Mouse (Mus musculus) hindbrain, embryonic 16.5 days (tissue): ENCODE data around the gene Ybey. TPM values are rescaled to one million over a fixed set of nuclear protein-coding genes. Genes with fewer than 3 reads are reported as not detected.

Source experiments
- ATAC-seq: fragments of 200-750 bp; cut with Nextera tagmentation; 2 replicates; pipeline ENCODE4 v1.8.0; 2017; ENCODE audit warnings: moderate TSS enrichment, moderate library complexity
- H3K27ac ChIP-seq: fragments of 300-500 bp; sonication (generic); 2 replicates; pipeline ENCODE4 v1.5.1; 2014; ENCODE audit warnings: low read depth, mild to moderate bottlenecking, control low read depth, low read length, moderate library complexity
- H3K27me3 ChIP-seq: fragments of 300-500 bp; sonication (generic); replicated peaks from 2 replicates; pipeline ENCODE4 v1.6.1; 2014; ENCODE audit warnings: low read length; ENCODE audit not compliant: control insufficient read depth, insufficient read depth
- H3K36me3 ChIP-seq: fragments of 300-500 bp; sonication (generic); 2 replicates; pipeline ENCODE4 v1.6.1; 2014; ENCODE audit warnings: mild to moderate bottlenecking, low read length, moderate library complexity, mixed read lengths; ENCODE audit not compliant: control insufficient read depth, insufficient read depth
- H3K4me1 ChIP-seq: fragments of 300-500 bp; sonication (generic); 2 replicates; pipeline ENCODE4 v1.6.1; 2014; ENCODE audit warnings: low read depth, low read length; ENCODE audit not compliant: control insufficient read depth, insufficient read depth
- H3K4me2 ChIP-seq: fragments of 300-500 bp; sonication (generic); 2 replicates; pipeline ENCODE4 v1.6.1; 2014; ENCODE audit warnings: mild to moderate bottlenecking, low read length, control low read depth, moderate library complexity
- H3K4me3 ChIP-seq: fragments of 300-500 bp; sonication (generic); 2 replicates; pipeline ENCODE4 v1.5.1; 2014; ENCODE audit warnings: mild to moderate bottlenecking, low read length, control low read depth, moderate library complexity
- H3K9ac ChIP-seq: fragments of 300-500 bp; sonication (generic); 2 replicates; pipeline ENCODE4 v1.6.1; 2014; ENCODE audit warnings: low read depth, mild to moderate bottlenecking, control low read depth, low read length, moderate library complexity
- H3K9me3 ChIP-seq: fragments of 300-500 bp; sonication (generic); 2 replicates; pipeline ENCODE4 v1.6.1; 2014; ENCODE audit warnings: mild to moderate bottlenecking, low read length, moderate library complexity; ENCODE audit not compliant: control insufficient read depth
- WGBS: fragments of 180-500 bp; shearing (Covaris S2); extraction: QIAGEN DNeasy Blood & Tissue Kit; methylation state at CpG from one replicate; pipeline ENCODE4 v1.1.7; 2014; 5-methylcytosine and 5-hydroxymethylcytosine counted together
- polyA plus RNA-seq: library from polyadenylated mRNA; unstranded; fragments of >200 nt; fragmentation: Nextera tagmentation; extraction: Ambion mirVana; gene quantifications from 2 replicates; pipeline ENCODE4 v1.2.1, GENCODE M21; 2015

Ybey gene
- polyA plus RNA-seq, 1 experiment from 2014 or later = 5.1 TPM

DNA sequence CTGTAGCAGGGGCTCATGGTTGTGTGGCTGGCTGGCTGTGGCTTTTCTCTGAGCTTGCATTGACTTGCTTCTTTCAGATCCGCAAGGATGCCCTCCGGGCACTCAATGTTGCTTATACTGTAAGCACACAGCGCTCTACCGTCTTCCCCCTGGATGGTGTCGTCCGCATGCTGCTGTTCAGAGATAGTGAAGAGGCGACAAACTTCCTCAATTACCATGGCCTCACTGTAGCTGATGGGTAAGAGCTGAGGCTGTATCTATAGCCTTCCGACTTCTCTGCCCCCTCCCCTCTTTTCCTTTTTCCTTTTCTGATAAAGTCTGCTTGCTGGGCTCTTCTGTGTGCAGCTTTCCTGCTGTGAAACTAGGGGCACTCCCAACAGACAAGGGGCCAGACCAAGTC, 19.4 kb upstream of the Ybey start:
- no peak overlapping the region for H3K4me3 ChIP-seq
- no peaks in the 10 kb centered on the region for H3K4me1 ChIP-seq
- H3K9ac ChIP-seq = no peak overlapping the region
- no peaks in the 10 kb centered on the region for H3K9me3 ChIP-seq
- H3K36me3 ChIP-seq = peaks cover 55% of the 10 kb centered on the region
- H3K4me2 ChIP-seq = no peak overlapping the region
- no peak for ATAC-seq
- 98% methylated on average over 8 of the region's 8 CpGs for WGBS
- no peaks in the 10 kb centered on the region for H3K27me3 ChIP-seq
- no peak overlapping the region for H3K27ac ChIP-seq

DNA sequence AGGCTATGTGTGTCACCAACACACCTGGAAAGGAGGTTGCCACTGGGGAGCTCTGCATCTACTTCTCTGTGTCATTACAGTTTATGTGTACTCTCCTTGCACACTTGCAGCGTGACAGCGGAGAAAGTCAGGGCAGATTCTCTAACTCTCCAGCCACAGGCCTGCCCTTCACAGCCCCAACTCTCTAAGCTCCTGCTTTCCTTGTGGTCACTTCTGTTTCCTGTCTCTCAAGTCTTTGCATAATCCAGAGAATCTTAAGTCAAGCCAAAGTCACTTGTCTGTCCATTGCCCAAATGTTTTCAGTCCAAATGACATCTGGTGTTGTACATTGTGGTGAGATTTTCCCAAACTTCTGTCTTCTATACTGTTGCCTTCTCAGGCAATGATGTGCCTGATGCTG, 17.4 kb upstream of the Ybey start:
- Histone ChIP-seq H3K4me2 (no peak overlapping the region), H3K27ac (no peak overlapping the region), H3K4me3 (no peak overlapping the region), H3K4me1 (no peaks in the 10 kb centered on the region), H3K9ac (no peak overlapping the region), H3K36me3 (peaks cover 59% of the 10 kb centered on the region), H3K9me3 (no peaks in the 10 kb centered on the region), H3K27me3 (no peaks in the 10 kb centered on the region)
- 98% methylated on average over 2 of the region's 2 CpGs for WGBS
- no peak for ATAC-seq

- H3K4me2 ChIP-seq = no peak overlapping the region
- no peak overlapping the region for H3K27ac ChIP-seq
- no peaks in the 10 kb centered on the region for H3K27me3 ChIP-seq
- WGBS = 91% methylated on average over 6 of the region's 6 CpGs
- no peaks in the 10 kb centered on the region for H3K9me3 ChIP-seq
- peaks cover 59% of the 10 kb centered on the region for H3K36me3 ChIP-seq
- no peak overlapping the region for H3K4me3 ChIP-seq
- ATAC-seq = no peak
- no peaks in the 10 kb centered on the region for H3K4me1 ChIP-seq
- no peak overlapping the region for H3K9ac ChIP-seq
Observed at GRCm38 (mm10) chr10:76481480-76481879, 12.6 kb upstream of the Ybey start.

DNA sequence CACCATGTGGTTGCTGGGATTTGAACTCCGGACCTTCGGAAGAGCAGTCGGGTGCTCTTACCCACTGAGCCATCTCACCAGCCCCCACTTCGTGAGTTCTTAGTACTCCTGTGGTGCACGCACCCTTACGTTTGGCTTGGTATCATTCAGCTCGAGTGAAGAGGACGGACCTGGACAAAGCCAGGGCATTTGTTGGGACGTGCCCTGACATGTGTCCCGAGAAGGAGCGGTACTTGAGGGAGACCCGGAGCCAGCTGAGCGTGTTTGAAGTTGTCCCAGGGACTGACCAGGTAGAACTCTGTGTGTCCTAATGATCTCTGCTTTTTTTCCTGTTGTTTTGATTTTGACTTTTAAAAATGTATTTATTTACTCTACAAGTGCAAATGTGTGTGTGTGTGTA, 11.9 kb upstream of the Ybey start:
- Histone ChIP-seq H3K4me2 (no peak overlapping the region), H3K27me3 (no peaks in the 10 kb centered on the region), H3K9me3 (no peaks in the 10 kb centered on the region), H3K27ac (no peak overlapping the region), H3K36me3 (peaks cover 56% of the 10 kb centered on the region), H3K4me3 (no peak overlapping the region), H3K9ac (no peak overlapping the region), H3K4me1 (no peaks in the 10 kb centered on the region)
- 96% methylated on average over 13 of the region's 13 CpGs for WGBS
- no peak for ATAC-seq

DNA sequence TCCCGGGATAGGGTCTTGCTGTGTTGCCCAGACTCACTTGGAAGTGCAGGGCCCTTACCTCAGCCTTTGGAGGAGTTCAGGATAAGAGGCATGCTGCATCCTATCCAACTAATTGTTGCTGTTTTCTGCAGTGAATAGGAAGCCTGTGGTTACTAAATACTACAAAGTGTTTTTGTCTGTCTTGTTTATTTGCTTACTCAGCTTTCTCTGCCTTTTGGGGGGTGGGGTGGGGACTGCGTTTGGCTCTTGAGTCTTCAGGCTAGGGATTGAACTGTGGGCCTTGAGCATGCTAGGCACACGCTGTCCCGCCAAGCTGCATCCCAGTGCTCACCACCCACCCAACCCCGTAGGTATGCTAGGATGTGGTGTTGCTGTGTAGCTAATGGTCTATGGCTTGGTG, 4.8 kb upstream of the Ybey start:
- no peak for ATAC-seq
- WGBS = 88% methylated on average over 5 of the region's 5 CpGs
- peaks cover 7% of the 10 kb centered on the region for H3K4me1 ChIP-seq
- H3K27ac ChIP-seq = no peak overlapping the region
- peaks cover 35% of the 10 kb centered on the region for H3K36me3 ChIP-seq
- no peaks in the 10 kb centered on the region for H3K9me3 ChIP-seq
- H3K9ac ChIP-seq = no peak overlapping the region
- H3K4me3 ChIP-seq = no peak overlapping the region
- no peaks in the 10 kb centered on the region for H3K27me3 ChIP-seq
- no peak overlapping the region for H3K4me2 ChIP-seq

- H3K4me2 ChIP-seq = no peak overlapping the region
- ATAC-seq = no peak
- peaks cover 7% of the 10 kb centered on the region; the same call in 1 of the 2 replicates for H3K9me3 ChIP-seq
- H3K36me3 ChIP-seq = peaks cover 2% of the 10 kb centered on the region; the same call in 1 of the 2 replicates
- no peak overlapping the region for H3K9ac ChIP-seq
- H3K4me3 ChIP-seq = no peak overlapping the region
- H3K27me3 ChIP-seq = no peaks in the 10 kb centered on the region
- 0 out of 2 replicates have a peak, but pooled peaks cover under 1% of the 10 kb centered on the region for H3K4me1 ChIP-seq
- WGBS = 88% methylated on average over 6 of the region's 6 CpGs
- H3K27ac ChIP-seq = no peak overlapping the region
Observed at GRCm38 (mm10) chr10:76462721-76463120, 6.2 kb downstream of the Ybey start.

- Histone ChIP-seq H3K27ac (no peak overlapping the region), H3K36me3 (peaks cover 2% of the 10 kb centered on the region; the same call in 1 of the 2 replicates), H3K4me2 (no peak overlapping the region), H3K4me3 (no peak overlapping the region), H3K9me3 (peaks cover 7% of the 10 kb centered on the region; the same call in 1 of the 2 replicates), H3K4me1 (no peaks in the 10 kb centered on the region), H3K27me3 (no peaks in the 10 kb centered on the region), H3K9ac (no peak overlapping the region)
- no peak for ATAC-seq
- 90% methylated on average over 7 of the region's 7 CpGs for WGBS
Observed at GRCm38 (mm10) chr10:76462312-76462711, 6.6 kb downstream of the Ybey start.

- Histone ChIP-seq H3K27ac (no peak overlapping the region), H3K4me3 (no peak overlapping the region), H3K4me1 (no peaks in the 10 kb centered on the region), H3K27me3 (no peaks in the 10 kb centered on the region), H3K36me3 (peaks cover 2% of the 10 kb centered on the region; the same call in 1 of the 2 replicates), H3K4me2 (no peak overlapping the region), H3K9me3 (peaks cover 7% of the 10 kb centered on the region; the same call in 1 of the 2 replicates), H3K9ac (no peak overlapping the region)
- WGBS = 90% methylated on average over 1 of the region's 1 CpGs
- ATAC-seq = no peak
Observed at GRCm38 (mm10) chr10:76461255-76461654, 7.7 kb downstream of the Ybey start.

DNA sequence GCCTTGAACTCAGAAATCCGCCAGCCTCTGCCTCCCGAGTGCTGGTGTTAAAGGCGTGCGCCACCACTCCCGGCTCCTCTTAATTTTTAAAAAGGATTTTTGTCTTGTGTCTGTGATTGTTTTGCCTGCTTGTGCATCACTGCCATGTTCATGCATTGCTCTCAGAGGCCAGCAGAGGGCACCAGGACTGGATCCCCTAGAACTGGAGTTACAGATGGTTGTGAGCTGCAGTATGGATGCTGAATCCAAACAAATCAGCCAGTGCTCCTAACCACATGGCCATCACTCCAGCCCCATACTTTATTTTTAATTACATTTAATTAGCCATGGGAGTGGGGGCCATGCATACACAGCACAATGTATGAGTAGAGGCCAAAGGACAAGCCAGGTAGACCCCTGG, 13.6 kb downstream of the Ybey start:
- Histone ChIP-seq H3K4me3 (no peak overlapping the region), H3K9ac (no peak overlapping the region), H3K36me3 (no peaks in the 10 kb centered on the region), H3K27me3 (no peaks in the 10 kb centered on the region), H3K4me1 (no peaks in the 10 kb centered on the region), H3K9me3 (peaks cover 7% of the 10 kb centered on the region; the same call in 1 of the 2 replicates), H3K27ac (no peak overlapping the region), H3K4me2 (no peak overlapping the region)
- WGBS = 67% methylated on average over 5 of the region's 5 CpGs
- ATAC-seq = no peak

DNA sequence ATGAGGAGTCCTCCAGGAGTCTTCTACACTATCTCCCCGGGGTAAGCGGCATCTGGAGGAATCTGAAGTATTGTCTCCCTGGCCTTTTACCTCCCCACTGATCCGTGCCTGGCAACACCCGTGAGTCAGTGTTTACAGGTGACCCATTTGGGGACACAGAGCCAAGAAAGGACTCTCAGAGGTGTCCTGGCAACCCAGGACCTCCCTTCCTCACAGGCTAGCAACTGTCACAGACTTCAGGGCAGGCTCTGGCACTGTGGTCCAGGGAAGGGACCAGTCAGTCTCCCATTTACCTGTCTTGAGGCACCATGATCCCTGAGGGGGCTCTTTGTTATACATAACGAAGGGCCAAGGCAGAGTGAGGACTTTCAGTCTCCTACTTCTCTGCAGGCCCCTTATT, 20.1 kb downstream of the Ybey start, which contains the start of gene 2610028H24Rik:
TSS of gene 2610028H24Rik (plus strand) at position 231 of the 400 bp plus-strand sequence.
- Histone ChIP-seq H3K4me1 (no peaks in the 10 kb centered on the region), H3K9ac (no peak within 1 kb of the TSS), H3K4me2 (no peak within 1 kb of the TSS), H3K9me3 (no peaks in the 10 kb centered on the region), H3K27me3 (no peaks in the 10 kb centered on the region; the same call in 1 of the 2 replicates), H3K27ac (no peak within 1 kb of the TSS), H3K36me3 (no peaks in the 10 kb centered on the region), H3K4me3 (no peak within 1 kb of the TSS)
- 64% methylated on average over 5 of the region's 5 CpGs for WGBS
- no peak for ATAC-seq
